Mouse (Mus musculus) liver (tissue): ENCODE measurements around the gene Col6a4.

Source experiments
- DNase-seq: peaks from one replicate; pipeline ENCODE4 v3.0.0-alpha.2; 2020; ENCODE audit warnings: mixed read lengths

The Col6a4 gene

GRCm38 (mm10) chr9:105949755-105950154, 146.8 kb downstream of the Col6a4 start:
- no peak for DNase-seq

- DNase-seq, result no peak
These were observed 149.0 kb downstream of the Col6a4 start for GRCm38 (mm10) chr9:105947577-105947976.
